Mouse (Mus musculus) cortical plate, adult 2 months (tissue): Measurements from ENCODE around the gene Clip2.

Source experiments
- CTCF ChIP-seq: fragments of 200-500 bp; IDR thresholded peaks from 2 replicates; pipeline ENCODE4 v1.5.1; 2011; ENCODE audit warnings: mild to moderate bottlenecking, control low read depth, low read length; ENCODE audit not compliant: insufficient read depth; ENCODE audit errors: extremely low read depth
- POLR2A ChIP-seq: fragments of 200-500 bp; IDR thresholded peaks from 2 replicates; pipeline ENCODE4 v1.6.1; 2011; ENCODE audit warnings: mild to moderate bottlenecking, low read length, control low read depth; ENCODE audit not compliant: insufficient read depth; ENCODE audit errors: extremely low read depth

DNA sequence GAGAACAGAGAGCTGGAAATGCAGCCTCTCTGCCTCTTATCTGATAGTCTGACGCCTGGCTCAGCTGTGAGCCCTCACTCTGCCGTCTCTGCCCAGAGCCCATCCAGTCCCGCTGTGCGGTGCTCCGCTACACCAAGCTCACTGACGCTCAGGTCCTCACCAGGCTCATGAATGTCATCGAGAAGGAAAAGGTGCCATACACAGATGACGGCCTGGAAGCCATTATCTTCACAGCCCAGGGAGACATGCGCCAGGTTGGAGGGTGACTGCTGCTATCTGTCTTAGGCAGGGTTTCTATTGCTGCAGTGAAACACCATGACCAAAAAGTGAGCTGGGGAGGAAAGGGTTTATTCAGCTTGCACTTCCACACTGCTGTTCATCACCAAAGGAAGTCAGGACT, 40.9 kb upstream of the Clip2 start:
- no peak for TF ChIP-seq POLR2A
- no peak for TF ChIP-seq CTCF
